Mouse (Mus musculus) CH12.LX (cell line): ENCODE measurements around the gene Sv2c. TPM values are rescaled to one million over a fixed set of nuclear protein-coding genes. Genes with fewer than 3 reads are reported as not detected.

Experiments
- DNase-seq: peaks from one replicate; pipeline ENCODE4 v3.0.0-alpha.2; 2013; ENCODE audit errors: extremely low read depth
- H3K27ac ChIP-seq: 2 replicates; pipeline ENCODE4 v1.5.1; 2012; ENCODE audit warnings: low read depth, mild to moderate bottlenecking, control low read depth, moderate library complexity; ENCODE audit not compliant: insufficient read depth
- H3K27me3 ChIP-seq: replicated peaks from 2 replicates; pipeline ENCODE3; 2012; ENCODE audit warnings: inconsistent platforms
- H3K36me3 ChIP-seq, 2 experiments: replicated peaks in 1 of 2; 2 replicates each; pipeline versions ENCODE3 to v1.6.1; 2012; ENCODE audit warnings: inconsistent platforms in 1 of 2, low read length in 1 of 2, mild to moderate bottlenecking in 1 of 2, mixed read lengths in 1 of 2, moderate library complexity in 1 of 2; ENCODE audit not compliant: control insufficient read depth in 1 of 2, insufficient read depth in 1 of 2
- H3K4me1 ChIP-seq, 2 experiments: 2 replicates each; pipeline ENCODE4 v1.6.1; 2012; ENCODE audit warnings: inconsistent platforms in 1 of 2, moderate library complexity in 1 of 2; ENCODE audit not compliant: insufficient read depth in 2 of 2, control insufficient read depth in 1 of 2
- H3K4me2 ChIP-seq: 2 replicates; pipeline ENCODE4 v1.6.1; 2012; ENCODE audit warnings: low read depth, mild to moderate bottlenecking, control low read depth; ENCODE audit not compliant: poor library complexity, insufficient read depth, severe bottlenecking
- H3K4me3 ChIP-seq, 3 experiments: fragments of 150-350 bp in 1 of 3; sonication (generic) in 1 of 3; replicated peaks in 1 of 3; 2 replicates each; pipeline versions ENCODE3 to v1.5.1; 2011 to 2012; ENCODE audit warnings: low read depth in 2 of 3, low read length in 2 of 3, mild to moderate bottlenecking in 2 of 3, moderate library complexity in 2 of 3, control low read depth in 1 of 3, improper control_type of control experiment in 1 of 3, inconsistent platforms in 1 of 3, mixed read lengths in 1 of 3; ENCODE audit not compliant: poor library complexity in 1 of 3
- H3K79me2 ChIP-seq: replicated peaks from 2 replicates; pipeline ENCODE4 v1.6.1; 2012; ENCODE audit warnings: mild to moderate bottlenecking, moderate library complexity; ENCODE audit not compliant: control insufficient read depth, poor library complexity, insufficient read depth, severe bottlenecking; ENCODE audit errors: extremely low read depth
- H3K9ac ChIP-seq: 2 replicates; pipeline ENCODE4 v1.6.1; 2012; ENCODE audit warnings: low read depth, mild to moderate bottlenecking, control low read depth, moderate library complexity; ENCODE audit not compliant: insufficient read depth
- H3K9me3 ChIP-seq: replicated peaks from 2 replicates; pipeline ENCODE3; 2012; ENCODE audit warnings: low read length, inconsistent platforms, mixed read lengths
- CHD1 ChIP-seq: IDR thresholded peaks from 2 replicates; pipeline ENCODE4 v1.6.1; 2012; ENCODE audit warnings: low read depth, low read length, improper control_type of control experiment, inconsistent platforms
- ELF1 ChIP-seq: IDR thresholded peaks from 2 replicates; pipeline ENCODE4 v1.6.1; 2014; ENCODE audit warnings: low read depth, mild to moderate bottlenecking, inconsistent platforms, low read length, improper control_type of control experiment
- GABPA ChIP-seq: IDR thresholded peaks from 2 replicates; pipeline ENCODE4 v1.6.1; 2012; ENCODE audit warnings: low read depth, low read length, improper control_type of control experiment, inconsistent platforms; ENCODE audit not compliant: insufficient replicate concordance
- HCFC1 ChIP-seq: IDR thresholded peaks from 2 replicates; pipeline ENCODE4 v1.6.1; 2012; ENCODE audit warnings: low read depth, mild to moderate bottlenecking, inconsistent platforms, low read length, improper control_type of control experiment
- JUN ChIP-seq: IDR thresholded peaks from 2 replicates; pipeline ENCODE4 v1.6.1; 2011; ENCODE audit warnings: low read depth, mild to moderate bottlenecking, low read length, improper control_type of control experiment, moderate library complexity; ENCODE audit not compliant: insufficient read depth
- JUND ChIP-seq: conservative IDR thresholded peaks from 2 replicates; pipeline ENCODE4 v1.6.1; 2011; ENCODE audit warnings: low read depth, low read length, improper control_type of control experiment
- MAFK ChIP-seq: IDR thresholded peaks from 2 replicates; pipeline ENCODE4 v1.6.1; 2011; ENCODE audit warnings: low read length, improper control_type of control experiment; ENCODE audit not compliant: insufficient replicate concordance
- MEF2A ChIP-seq: IDR thresholded peaks from 2 replicates; pipeline ENCODE4 v1.6.1; 2014; ENCODE audit warnings: low read depth, mild to moderate bottlenecking, inconsistent platforms, low read length, improper control_type of control experiment, borderline replicate concordance
- POLR2A ChIP-seq: IDR thresholded peaks from 2 replicates; pipeline ENCODE4 v1.6.1; 2011; ENCODE audit warnings: low read depth, mild to moderate bottlenecking, improper control_type of control experiment, low read length
- POLR2AphosphoS2 ChIP-seq: IDR thresholded peaks from 2 replicates; pipeline ENCODE4 v1.6.1; 2011; ENCODE audit warnings: low read depth, low read length, improper control_type of control experiment
- TBP ChIP-seq: conservative IDR thresholded peaks from 2 replicates; pipeline ENCODE4 v1.6.1; 2011; ENCODE audit warnings: low read depth, low read length, improper control_type of control experiment
- UBTF ChIP-seq: IDR thresholded peaks from 2 replicates; pipeline ENCODE4 v1.6.1; 2012; ENCODE audit warnings: low read depth, mild to moderate bottlenecking, inconsistent platforms, low read length, improper control_type of control experiment, moderate library complexity
- USF2 ChIP-seq: conservative IDR thresholded peaks from 2 replicates; pipeline ENCODE4 v1.6.1; 2011; ENCODE audit warnings: low read depth, low read length, improper control_type of control experiment
- ZNF384 ChIP-seq: IDR thresholded peaks from 2 replicates; pipeline ENCODE4 v1.6.1; 2012; ENCODE audit warnings: low read depth, low read length, improper control_type of control experiment, inconsistent platforms
- dilution Hi-C: fragments of 300-500 bp; cut with MboI; formaldehyde crosslinking; loops from 2 replicates; pipeline ENCODE4 v1.14.3; 2020; ENCODE audit warnings: low sequenced_read_pairs; ENCODE audit not compliant: extremely low pct_unique_long_range_greater_than_20kb, extremely low pct_ligation_motif_present
- in situ Hi-C: fragments of 300-500 bp; cut with MboI; formaldehyde crosslinking; loops from 3 replicates; pipeline ENCODE4 v1.14.3; 2019; ENCODE audit warnings: low sequenced_read_pairs, low pct_ligation_motif_present, low pct_unique_long_range_greater_than_20kb, mixed read lengths
- polyA plus RNA-seq: library from polyadenylated mRNA; unstranded; fragments of >175 nt; gene quantifications from 2 replicates; pipeline ENCODE4 v1.2.1, GENCODE M21; 2012; ENCODE audit warnings: low read depth; ENCODE audit not compliant: insufficient read length
- total RNA-seq, 2 experiments: library from RNA; depleted of rRNA; stranded (reverse); fragments of 300-350 nt in 1 of 2; fragments of >200 nt in 1 of 2; gene quantifications; 2 replicates each; pipeline ENCODE4 v1.2.3; 2012 to 2014

Gene Sv2c
- total and polyA plus RNA-seq, 3 experiments, result 0.04 to 0.13 TPM; not detected in 1

- Histone ChIP-seq H3K36me3 (no peaks in the 10 kb centered on the region), H3K4me2 (no peak overlapping the region), H3K9me3 (peaks cover 19% of the 10 kb centered on the region), H3K9ac (no peak overlapping the region), H3K27me3 (no peaks in the 10 kb centered on the region), H3K4me1 (no peaks in the 10 kb centered on the region; a peak in 1 of 4 replicates), H3K79me2 (no peaks in the 10 kb centered on the region), H3K27ac (no peak overlapping the region), H3K4me3 (no peak overlapping the region)
- in situ Hi-C loops, result no loop called here
- no peak for TF ChIP-seq JUND
- no peak for TF ChIP-seq USF2
- TF ChIP-seq TBP, result no peak
- no peak for TF ChIP-seq ZNF384
- TF ChIP-seq MEF2A, result no peak
- no peak for TF ChIP-seq GABPA
- no peak for TF ChIP-seq HCFC1
- dilution Hi-C loops, result no loop called here
- DNase-seq, result no peak
Observed at GRCm38 (mm10) chr13:95918624-95919284, 213.6 kb downstream of the Sv2c start.

DNA sequence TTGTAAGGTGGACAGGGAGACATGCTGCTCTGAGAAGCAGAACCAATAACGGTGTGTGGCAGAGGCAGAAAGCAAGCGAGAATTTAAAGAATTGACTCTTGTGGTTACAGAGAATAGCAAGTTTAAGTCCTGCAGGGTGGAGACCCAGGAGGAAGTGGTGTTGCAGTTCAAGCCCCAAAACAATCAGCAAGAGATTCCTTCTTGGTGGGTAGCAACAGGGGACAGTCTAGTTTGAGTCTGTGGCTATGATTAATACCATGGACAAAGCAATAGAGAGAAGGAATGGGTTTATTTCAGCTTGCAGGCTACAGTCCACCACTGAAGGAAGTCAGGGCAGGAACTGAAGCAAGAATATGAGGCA lies 219.4 kb downstream of the Sv2c start:
- no peaks in the 10 kb centered on the region for H3K79me2 ChIP-seq
- dilution Hi-C loops (no loop called here), in situ Hi-C loops (no loop called here)
- DNase-seq, result no peak
- H3K4me2 ChIP-seq, result no peak overlapping the region
- no peaks in the 10 kb centered on the region for H3K36me3 ChIP-seq
- H3K9ac ChIP-seq, result no peak overlapping the region
- no peak for TF ChIP-seq GABPA
- TF ChIP-seq TBP, result no peak
- TF ChIP-seq CHD1, result no peak
- no peak for TF ChIP-seq POLR2A
- TF ChIP-seq ELF1, result no peak
- no peak for TF ChIP-seq MAFK
- TF ChIP-seq JUN, result no peak
- TF ChIP-seq POLR2AphosphoS2, result no peak
- TF ChIP-seq UBTF, result no peak
- no peak for TF ChIP-seq USF2
- H3K27me3 ChIP-seq, result no peaks in the 10 kb centered on the region
- peaks cover 6% of the 10 kb centered on the region for H3K9me3 ChIP-seq
- no peak overlapping the region for H3K27ac ChIP-seq
- no peaks in the 10 kb centered on the region for H3K4me1 ChIP-seq
- H3K4me3 ChIP-seq, result no peak overlapping the region
